Mouse (Mus musculus): ENCODE measurements around the gene Pak7. TPM values are rescaled to one million over a fixed set of nuclear protein-coding genes. Genes with fewer than 3 reads are reported as not detected.
A peak's percentile ranks its signal among the peaks of the same experiment; 100 is the strongest.
"Not testable (repeated sequence)": the region's sequence is repeated elsewhere in the genome, so short reads cannot be mapped to it uniquely, and the experiment has no call there.

Gene Pak7
- total RNA-seq, 2 experiments from 2014 or later = 42.3 to 50.3 TPM

- peak in 1 of 2 experiments; percentile 27 for DNase-seq (ENCODE audit: low spot score in 2 of 2)
- intact Hi-C loops (cut with DNase I) = not testable (repeated sequence)
These were observed 145.8 kb downstream of the Pak7 start for GRCm38 (mm10) chr2:136241960-136242359.

- no peak for DNase-seq (ENCODE audit: low spot score in 2 of 2)
- intact Hi-C loops (cut with DNase I) = no loop called here
These were observed 156.5 kb downstream of the Pak7 start for GRCm38 (mm10) chr2:136231228-136231627.

- peak in 1 of 2 experiments; percentile 82 for DNase-seq (ENCODE audit: low spot score in 2 of 2)
- intact Hi-C loops (cut with DNase I) = no loop called here
These were observed 183.7 kb downstream of the Pak7 start for GRCm38 (mm10) chr2:136204034-136204433.

DNA sequence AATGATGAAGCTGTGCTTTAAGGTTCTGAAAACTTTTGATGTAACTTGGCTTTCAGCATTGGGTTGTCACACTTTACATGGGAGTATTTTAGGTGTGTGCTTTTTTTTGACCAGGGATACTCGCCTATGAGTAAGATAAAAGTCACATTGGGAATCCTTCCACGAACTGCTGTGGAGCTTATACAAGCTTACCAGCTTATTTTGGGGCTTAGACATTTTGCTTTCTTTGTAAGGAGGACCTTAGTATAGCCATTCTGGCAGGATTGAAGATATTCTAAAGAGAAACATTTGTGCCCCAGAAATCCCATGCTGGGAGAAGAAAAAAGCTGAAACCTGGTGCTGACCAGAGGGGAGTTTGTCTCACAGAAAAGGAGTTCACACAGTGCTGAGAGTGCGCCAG is 212.7 kb downstream of the Pak7 start:
- intact Hi-C loops (cut with DNase I) = no loop called here
- DNase-seq (ENCODE audit: low spot score in 2 of 2) = peak in 1 of 2 experiments; percentile 84

DNA sequence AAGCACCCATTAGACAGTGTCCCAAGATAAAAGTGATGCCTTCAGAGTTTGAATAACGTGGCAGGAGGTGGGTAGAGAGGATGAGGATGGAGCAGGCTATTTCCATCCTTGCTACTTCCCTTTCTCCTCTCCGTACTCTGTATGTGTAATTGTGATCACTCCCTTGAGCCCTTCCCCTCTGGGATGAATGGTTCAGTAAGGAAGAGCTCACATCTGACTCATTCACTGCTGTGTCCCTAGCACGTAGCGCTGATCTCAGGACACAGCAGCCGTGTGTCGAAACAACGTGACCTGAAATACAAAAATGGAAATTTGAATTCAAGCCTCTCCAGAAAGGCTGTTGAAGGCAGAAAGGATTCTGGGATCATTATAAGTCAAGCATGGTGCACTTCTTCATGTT is 237.0 kb downstream of the Pak7 start:
- no peak for DNase-seq (ENCODE audit: low spot score in 2 of 2)

DNA sequence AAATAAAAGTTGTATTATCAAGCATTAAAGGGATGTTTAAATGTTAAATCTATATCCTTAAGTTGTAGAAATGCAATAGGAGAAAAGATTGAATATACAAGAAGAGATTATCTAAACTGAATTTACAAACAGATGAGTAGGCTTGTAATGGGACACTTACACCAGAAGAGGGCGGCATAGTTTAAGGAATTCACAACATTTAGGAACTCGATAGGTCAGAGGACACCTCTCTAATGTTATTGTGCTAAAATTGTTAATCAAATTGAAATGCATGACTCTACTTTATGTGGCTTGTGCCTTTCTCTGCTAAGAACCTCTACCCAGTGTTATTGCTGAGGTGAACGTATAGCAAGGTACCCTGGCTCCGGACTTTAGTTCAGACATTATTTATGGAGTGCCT is 238.2 kb downstream of the Pak7 start:
- peak in 1 of 2 experiments; percentile 51 for DNase-seq (ENCODE audit: low spot score in 2 of 2)
- intact Hi-C loops (cut with DNase I) = loop anchor here (1.0 to 5.0 kb wide), 4 partner anchors 238 to 738 kb away; partner anchors contain the start of genes AL731706.2 and Pak7

More for the DNA sequence above, 237.0 kb downstream of the Pak7 start:
- intact Hi-C loops (cut with DNase I) = loop anchor here (10.0 kb wide), 1 partner anchor 174 kb away; no protein-coding TSS in a partner anchor

GRCm38 (mm10) chr2:136148999-136149398 is 238.8 kb downstream of the Pak7 start:
- intact Hi-C loops (cut with DNase I) = loop anchor here (1.0 to 5.0 kb wide), 4 partner anchors 238 to 738 kb away; partner anchors contain the start of genes AL731706.2 and Pak7
- peak; percentile 76 to 87 for DNase-seq (ENCODE audit: low spot score in 2 of 2)

- no peak for DNase-seq (ENCODE audit: low spot score in 2 of 2)
- intact Hi-C loops (cut with DNase I) = no loop called here
These were observed 247.0 kb downstream of the Pak7 start for GRCm38 (mm10) chr2:136140807-136141206.

- DNase-seq (ENCODE audit: low spot score in 2 of 2) = peak; percentile 51 to 52
- intact Hi-C loops (cut with DNase I) = loop anchor here (2.0 kb wide), 2 partner anchors 137 to 173 kb away; no protein-coding TSS in a partner anchor
These were observed 248.4 kb downstream of the Pak7 start for GRCm38 (mm10) chr2:136139159-136140069.

DNA sequence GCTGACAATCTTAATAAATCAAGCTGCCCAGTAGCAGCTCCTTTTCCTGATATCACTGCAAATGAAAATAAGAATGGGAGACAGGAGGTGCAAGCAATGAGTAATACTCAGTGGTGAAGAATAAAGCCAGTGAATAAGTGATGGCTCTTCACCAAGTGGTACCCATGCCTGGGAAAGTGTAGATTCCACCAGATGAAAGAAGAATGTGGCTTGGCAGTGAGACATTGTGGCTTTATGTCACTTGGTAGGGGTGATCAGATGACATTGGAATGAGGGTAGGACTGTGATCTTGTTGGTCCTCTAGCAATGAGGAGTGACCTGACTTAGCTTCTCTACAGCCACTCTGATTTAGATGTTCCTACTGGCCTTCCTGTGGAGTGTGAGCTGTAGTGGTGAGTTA is 249.3 kb downstream of the Pak7 start:
- intact Hi-C loops (cut with DNase I) = loop anchor here (2.0 kb wide), 2 partner anchors 136 to 172 kb away; no protein-coding TSS in a partner anchor
- DNase-seq (ENCODE audit: low spot score in 2 of 2) = no peak

GRCm38 (mm10) chr2:136121867-136122266 is 265.9 kb downstream of the Pak7 start:
- no peak for DNase-seq (ENCODE audit: low spot score in 2 of 2)
- intact Hi-C loops (cut with DNase I) = no loop called here

DNA sequence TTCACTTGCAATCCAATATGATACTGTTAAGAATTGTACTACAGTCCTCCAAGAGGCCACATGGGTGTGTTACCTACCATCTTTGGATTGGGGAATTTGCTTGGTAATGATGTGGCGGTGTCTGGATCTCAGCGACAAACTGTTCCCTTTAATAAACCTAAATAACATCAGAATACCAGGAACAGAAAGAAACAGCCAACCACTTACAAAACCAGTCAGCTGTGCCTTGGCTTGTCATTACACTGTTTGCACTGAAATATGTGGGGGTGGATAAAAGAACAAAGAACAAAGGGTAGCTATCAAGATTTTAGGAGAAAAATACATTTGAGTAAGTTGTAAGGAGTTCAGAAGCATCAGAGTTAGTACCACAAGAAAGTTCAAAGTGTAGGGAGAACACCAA is 269.8 kb downstream of the Pak7 start:
- no peak for DNase-seq (ENCODE audit: low spot score in 2 of 2)
- intact Hi-C loops (cut with DNase I) = no loop called here

DNA sequence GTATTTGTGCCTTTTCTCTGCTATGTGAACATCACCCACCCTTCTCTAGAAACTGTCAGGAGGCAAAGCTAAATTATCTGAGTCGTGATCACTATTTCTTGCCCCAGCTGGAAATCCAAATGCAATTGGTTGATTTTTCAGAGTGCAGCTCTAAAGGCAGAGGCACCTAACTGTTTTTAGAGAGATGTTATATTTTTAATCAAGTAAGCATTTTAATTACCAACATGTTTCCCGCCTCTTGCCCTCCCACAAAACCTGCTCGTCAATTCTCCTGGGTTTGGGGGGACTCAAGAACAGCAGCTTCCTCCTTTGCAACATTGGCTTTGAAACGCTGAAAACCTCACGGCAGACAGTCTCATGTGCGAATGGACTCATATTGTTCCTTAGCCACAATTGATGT is 274.4 kb downstream of the Pak7 start:
- intact Hi-C loops (cut with DNase I) = loop anchor here (5.0 kb wide), 1 partner anchor 106 kb away; no protein-coding TSS in a partner anchor
- peak in 1 of 2 experiments; percentile 80 for DNase-seq (ENCODE audit: low spot score in 2 of 2)

DNA sequence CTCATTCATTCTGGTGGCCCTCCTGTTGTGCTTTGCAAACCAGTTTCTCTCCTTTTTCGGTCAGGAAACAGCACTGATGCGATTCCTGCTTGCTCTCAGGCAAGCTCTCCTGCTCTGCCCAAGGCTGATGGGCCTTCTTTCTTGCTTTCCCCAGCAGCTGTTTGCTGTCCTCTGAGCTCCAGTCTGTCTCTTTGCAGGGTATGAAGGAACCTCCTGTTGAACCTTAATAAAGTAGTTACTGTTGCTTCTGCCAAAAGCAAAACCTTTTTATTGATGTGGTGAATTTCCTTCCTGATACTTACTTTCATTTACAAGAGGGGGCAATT is 278.8 kb downstream of the Pak7 start:
- DNase-seq (ENCODE audit: low spot score in 2 of 2) = peak in 1 of 2 experiments; percentile 78
- intact Hi-C loops (cut with DNase I) = loop anchor here (5.0 kb wide), 1 partner anchor 47 kb away; no protein-coding TSS in a partner anchor

DNA sequence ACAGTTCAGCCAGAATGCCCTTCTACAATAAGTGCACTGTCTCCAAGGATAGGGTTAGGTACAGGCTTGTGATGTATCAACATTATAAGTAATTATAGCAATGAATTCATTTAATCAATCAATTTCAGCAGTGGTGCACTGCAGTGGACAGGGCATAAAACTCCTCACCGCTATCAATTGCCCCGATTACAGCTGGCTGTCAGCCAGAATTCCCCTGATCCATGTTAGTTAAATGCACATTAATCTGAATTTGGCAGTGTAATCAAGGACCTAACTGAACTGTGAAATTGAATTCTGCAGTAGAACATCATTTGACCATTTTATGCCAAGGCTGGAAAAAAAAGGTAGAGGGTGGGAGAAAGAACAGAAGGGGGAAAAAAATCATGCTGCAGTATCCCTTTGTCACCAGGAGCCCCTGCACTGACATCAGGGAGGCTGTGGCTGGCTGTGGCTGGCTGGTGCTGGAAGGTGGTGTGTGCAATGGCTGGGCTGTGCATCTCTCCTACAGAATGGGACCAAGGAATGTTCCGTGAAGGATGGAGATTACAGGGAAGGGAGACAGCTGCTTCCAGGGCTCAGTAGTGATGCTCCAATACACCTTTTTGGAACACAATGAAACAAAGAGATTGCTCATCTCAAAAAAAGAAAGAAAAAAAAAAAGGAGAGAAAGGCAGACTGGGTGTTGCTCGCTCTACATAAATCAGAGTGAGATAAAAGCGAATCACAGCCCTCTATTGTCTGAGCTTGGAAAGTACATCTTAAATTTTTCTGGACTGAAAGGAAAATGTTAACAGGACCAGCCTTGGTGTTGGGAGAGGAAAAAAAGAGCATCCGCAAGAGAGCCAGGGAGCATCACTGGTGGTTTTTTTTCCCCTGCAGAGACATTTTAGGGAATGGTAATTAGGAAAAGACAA is 279.4 kb downstream of the Pak7 start:
- intact Hi-C loops (cut with DNase I) = loop anchor here (1.0 to 5.0 kb wide), 2 partner anchors 46 to 138 kb away; no protein-coding TSS in a partner anchor
- DNase-seq (ENCODE audit: low spot score in 2 of 2) = peak in 1 of 2 experiments; percentile 33

DNA sequence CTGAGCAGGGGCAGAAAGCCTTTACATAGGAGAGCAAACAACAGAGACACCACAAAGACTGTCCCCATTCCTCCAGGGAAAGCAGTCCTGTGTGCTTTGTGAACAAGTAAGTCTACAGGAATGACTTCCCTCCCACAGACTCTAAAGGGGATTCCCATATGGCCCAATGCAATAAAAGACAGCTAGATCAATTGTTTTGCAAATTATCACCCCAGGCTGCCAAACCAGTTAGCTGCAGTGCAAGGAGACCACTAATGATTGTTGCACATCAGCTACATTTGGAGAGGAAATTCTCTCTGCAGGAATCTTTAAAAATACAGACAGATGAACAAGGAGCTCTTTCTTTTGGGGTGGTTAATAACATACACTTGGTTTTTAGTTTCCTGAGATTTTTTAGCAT is 280.2 kb downstream of the Pak7 start:
- no peak for DNase-seq (ENCODE audit: low spot score in 2 of 2)
- intact Hi-C loops (cut with DNase I) = loop anchor here (5.0 kb wide), 1 partner anchor 45 kb away; no protein-coding TSS in a partner anchor

GRCm38 (mm10) chr2:136097143-136097542 is 290.6 kb downstream of the Pak7 start:
- intact Hi-C loops (cut with DNase I) = no loop called here

GRCm38 (mm10) chr2:136095978-136096377 is 291.8 kb downstream of the Pak7 start:
- intact Hi-C loops (cut with DNase I) = no loop called here
- DNase-seq (ENCODE audit: low spot score in 2 of 2) = no peak

More at GRCm38 (mm10) chr2:136097143-136097542, 290.6 kb downstream of the Pak7 start:
- DNase-seq (ENCODE audit: low spot score in 2 of 2) = peak in 1 of 2 experiments; percentile 58

- no peak for DNase-seq (ENCODE audit: low spot score in 2 of 2)
- intact Hi-C loops (cut with DNase I) = loop anchor here (5.0 kb wide), 1 partner anchor 43 kb away; no protein-coding TSS in a partner anchor
These were observed 323.4 kb downstream of the Pak7 start for GRCm38 (mm10) chr2:136064356-136064755.

All from left cerebral cortex, postnatal 25 days (tissue).